Mouse (Mus musculus) CH12.LX (cell line): Measurements from ENCODE around the gene Podxl2. TPM values are rescaled to one million over a fixed set of nuclear protein-coding genes. Genes with fewer than 3 reads are reported as not detected.

ENCODE experiments used
- DNase-seq: peaks from one replicate; pipeline ENCODE4 v3.0.0-alpha.2; 2013; ENCODE audit errors: extremely low read depth
- H3K27ac ChIP-seq: 2 replicates; pipeline ENCODE4 v1.5.1; 2012; ENCODE audit warnings: low read depth, mild to moderate bottlenecking, control low read depth, moderate library complexity; ENCODE audit not compliant: insufficient read depth
- H3K27me3 ChIP-seq: replicated peaks from 2 replicates; pipeline ENCODE3; 2012; ENCODE audit warnings: inconsistent platforms
- H3K36me3 ChIP-seq, 2 experiments: replicated peaks in 1 of 2; 2 replicates each; pipeline versions ENCODE3 to v1.6.1; 2012; ENCODE audit warnings: inconsistent platforms in 1 of 2, low read length in 1 of 2, mild to moderate bottlenecking in 1 of 2, mixed read lengths in 1 of 2, moderate library complexity in 1 of 2; ENCODE audit not compliant: control insufficient read depth in 1 of 2, insufficient read depth in 1 of 2
- H3K4me1 ChIP-seq, 2 experiments: 2 replicates each; pipeline ENCODE4 v1.6.1; 2012; ENCODE audit warnings: inconsistent platforms in 1 of 2, moderate library complexity in 1 of 2; ENCODE audit not compliant: insufficient read depth in 2 of 2, control insufficient read depth in 1 of 2
- H3K4me2 ChIP-seq: 2 replicates; pipeline ENCODE4 v1.6.1; 2012; ENCODE audit warnings: low read depth, mild to moderate bottlenecking, control low read depth; ENCODE audit not compliant: poor library complexity, insufficient read depth, severe bottlenecking
- H3K4me3 ChIP-seq, 3 experiments: fragments of 150-350 bp in 1 of 3; sonication (generic) in 1 of 3; replicated peaks in 1 of 3; 2 replicates each; pipeline versions ENCODE3 to v1.5.1; 2011 to 2012; ENCODE audit warnings: low read depth in 2 of 3, low read length in 2 of 3, mild to moderate bottlenecking in 2 of 3, moderate library complexity in 2 of 3, control low read depth in 1 of 3, improper control_type of control experiment in 1 of 3, inconsistent platforms in 1 of 3, mixed read lengths in 1 of 3; ENCODE audit not compliant: poor library complexity in 1 of 3
- H3K79me2 ChIP-seq: replicated peaks from 2 replicates; pipeline ENCODE4 v1.6.1; 2012; ENCODE audit warnings: mild to moderate bottlenecking, moderate library complexity; ENCODE audit not compliant: control insufficient read depth, poor library complexity, insufficient read depth, severe bottlenecking; ENCODE audit errors: extremely low read depth
- H3K9ac ChIP-seq: 2 replicates; pipeline ENCODE4 v1.6.1; 2012; ENCODE audit warnings: low read depth, mild to moderate bottlenecking, control low read depth, moderate library complexity; ENCODE audit not compliant: insufficient read depth
- H3K9me3 ChIP-seq: replicated peaks from 2 replicates; pipeline ENCODE3; 2012; ENCODE audit warnings: low read length, inconsistent platforms, mixed read lengths
- BHLHE40 ChIP-seq: IDR thresholded peaks from 2 replicates; pipeline ENCODE4 v1.6.1; 2011; ENCODE audit warnings: mild to moderate bottlenecking, low read depth, low read length, improper control_type of control experiment
- CHD2 ChIP-seq: IDR thresholded peaks from 2 replicates; pipeline ENCODE4 v1.6.1; 2011; ENCODE audit warnings: low read length, improper control_type of control experiment
- GABPA ChIP-seq: IDR thresholded peaks from 2 replicates; pipeline ENCODE4 v1.6.1; 2012; ENCODE audit warnings: low read depth, low read length, improper control_type of control experiment, inconsistent platforms; ENCODE audit not compliant: insufficient replicate concordance
- JUN ChIP-seq: IDR thresholded peaks from 2 replicates; pipeline ENCODE4 v1.6.1; 2011; ENCODE audit warnings: low read depth, mild to moderate bottlenecking, low read length, improper control_type of control experiment, moderate library complexity; ENCODE audit not compliant: insufficient read depth
- KAT2A ChIP-seq: IDR thresholded peaks from 2 replicates; pipeline ENCODE4 v1.6.1; 2012; ENCODE audit warnings: low read length, improper control_type of control experiment, inconsistent platforms; ENCODE audit not compliant: insufficient replicate concordance
- MAFK ChIP-seq: IDR thresholded peaks from 2 replicates; pipeline ENCODE4 v1.6.1; 2011; ENCODE audit warnings: low read length, improper control_type of control experiment; ENCODE audit not compliant: insufficient replicate concordance
- NELFE ChIP-seq: IDR thresholded peaks from 2 replicates; pipeline ENCODE4 v1.6.1; 2011; ENCODE audit warnings: low read depth, low read length, improper control_type of control experiment
- PAX5 ChIP-seq: IDR thresholded peaks from 2 replicates; pipeline ENCODE4 v1.6.1; 2012; ENCODE audit warnings: low read length, inconsistent platforms, mixed read lengths
- POLR2AphosphoS2 ChIP-seq: IDR thresholded peaks from 2 replicates; pipeline ENCODE4 v1.6.1; 2011; ENCODE audit warnings: low read depth, low read length, improper control_type of control experiment
- RCOR1 ChIP-seq: conservative IDR thresholded peaks from 2 replicates; pipeline ENCODE4 v1.6.1; 2012; ENCODE audit warnings: low read depth, mild to moderate bottlenecking, inconsistent platforms, low read length, improper control_type of control experiment
- SIN3A ChIP-seq: IDR thresholded peaks from 2 replicates; pipeline ENCODE4 v1.6.1; 2012; ENCODE audit warnings: low read length, improper control_type of control experiment, inconsistent platforms
- SMC3 ChIP-seq: IDR thresholded peaks from 2 replicates; pipeline ENCODE4 v1.6.1; 2011; ENCODE audit warnings: low read depth, low read length, improper control_type of control experiment
- TCF12 ChIP-seq: IDR thresholded peaks from 2 replicates; pipeline ENCODE4 v1.6.1; 2014; ENCODE audit warnings: low read depth, mild to moderate bottlenecking, inconsistent platforms, low read length, improper control_type of control experiment
- ZC3H11A ChIP-seq: IDR thresholded peaks from 2 replicates; pipeline ENCODE4 v1.6.1; 2012; ENCODE audit warnings: low read depth, mild to moderate bottlenecking, inconsistent platforms, low read length, improper control_type of control experiment
- ZKSCAN1 ChIP-seq: IDR thresholded peaks from 2 replicates; pipeline ENCODE4 v1.6.1; 2012; ENCODE audit warnings: low read depth, inconsistent platforms, low read length, improper control_type of control experiment, borderline replicate concordance
- ZMIZ1 ChIP-seq: IDR thresholded peaks from 2 replicates; pipeline ENCODE4 v1.6.1; 2012; ENCODE audit warnings: low read depth, mild to moderate bottlenecking, inconsistent platforms, low read length, improper control_type of control experiment
- ZNF384 ChIP-seq: IDR thresholded peaks from 2 replicates; pipeline ENCODE4 v1.6.1; 2012; ENCODE audit warnings: low read depth, low read length, improper control_type of control experiment, inconsistent platforms
- dilution Hi-C: fragments of 300-500 bp; cut with MboI; formaldehyde crosslinking; loops from 2 replicates; pipeline ENCODE4 v1.14.3; 2020; ENCODE audit warnings: low sequenced_read_pairs; ENCODE audit not compliant: extremely low pct_unique_long_range_greater_than_20kb, extremely low pct_ligation_motif_present
- in situ Hi-C: fragments of 300-500 bp; cut with MboI; formaldehyde crosslinking; loops from 3 replicates; pipeline ENCODE4 v1.14.3; 2019; ENCODE audit warnings: low sequenced_read_pairs, low pct_ligation_motif_present, low pct_unique_long_range_greater_than_20kb, mixed read lengths
- polyA plus RNA-seq: library from polyadenylated mRNA; unstranded; fragments of >175 nt; gene quantifications from 2 replicates; pipeline ENCODE4 v1.2.1, GENCODE M21; 2012; ENCODE audit warnings: low read depth; ENCODE audit not compliant: insufficient read length
- total RNA-seq, 2 experiments: library from RNA; depleted of rRNA; stranded (reverse); fragments of 300-350 nt in 1 of 2; fragments of >200 nt in 1 of 2; gene quantifications; 2 replicates each; pipeline ENCODE4 v1.2.3; 2012 to 2014

Gene Podxl2
- total and polyA plus RNA-seq, 3 experiments = 0.79 to 0.93 (median 0.81) TPM

GRCm38 (mm10) chr6:88913440-88913839, 38.6 kb upstream of the Podxl2 start:
- dilution Hi-C loops = no loop called here
- Histone ChIP-seq H3K4me3 (no peak overlapping the region), H3K27me3 (no peaks in the 10 kb centered on the region), H3K4me1 (no peaks in the 10 kb centered on the region), H3K4me2 (no peak overlapping the region), H3K9ac (no peak overlapping the region), H3K36me3 (peaks cover 26 to 47% of the 10 kb centered on the region in 2 experiments), H3K27ac (no peak overlapping the region), H3K9me3 (no peaks in the 10 kb centered on the region), H3K79me2 (no peaks in the 10 kb centered on the region)
- in situ Hi-C loops = no loop called here
- no peak for DNase-seq
- TF ChIP-seq KAT2A (no peak), ZKSCAN1 (no peak), GABPA (no peak), POLR2AphosphoS2 (no peak), SIN3A (no peak), ZNF384 (no peak), TCF12 (no peak), PAX5 (no peak), JUN (no peak), CHD2 (no peak)

GRCm38 (mm10) chr6:88913022-88913421, 38.2 kb upstream of the Podxl2 start:
- in situ Hi-C loops (no loop called here), dilution Hi-C loops (no loop called here)
- H3K79me2 ChIP-seq = no peaks in the 10 kb centered on the region
- no peaks in the 10 kb centered on the region for H3K4me1 ChIP-seq
- no peak overlapping the region for H3K4me2 ChIP-seq
- no peaks in the 10 kb centered on the region for H3K27me3 ChIP-seq
- H3K4me3 ChIP-seq = no peak overlapping the region
- no peak overlapping the region for H3K27ac ChIP-seq
- no peak for TF ChIP-seq KAT2A
- TF ChIP-seq CHD2 = no peak
- no peak for TF ChIP-seq MAFK
- no peak for TF ChIP-seq RCOR1
- DNase-seq = no peak
- H3K9ac ChIP-seq = no peak overlapping the region
- H3K9me3 ChIP-seq = no peaks in the 10 kb centered on the region
- H3K36me3 ChIP-seq = peaks cover 29 to 51% of the 10 kb centered on the region in 2 experiments

- dilution Hi-C loops = no loop called here
- H3K36me3 ChIP-seq = peaks cover 33 to 78% of the 10 kb centered on the region in 2 experiments
- H3K9ac ChIP-seq = no peak overlapping the region
- in situ Hi-C loops = no loop called here
- no peak for DNase-seq
- no peaks in the 10 kb centered on the region for H3K9me3 ChIP-seq
- H3K4me3 ChIP-seq = no peak overlapping the region
- TF ChIP-seq ZKSCAN1 (no peak), BHLHE40 (no peak), ZC3H11A (no peak), SMC3 (no peak), GABPA (no peak), PAX5 (no peak), NELFE (no peak), ZMIZ1 (no peak)
- no peaks in the 10 kb centered on the region for H3K79me2 ChIP-seq
- H3K27me3 ChIP-seq = no peaks in the 10 kb centered on the region
- H3K4me1 ChIP-seq = peaks cover 0 to 16% of the 10 kb centered on the region in 2 experiments; a peak in 3 of 4 replicates
- no peak overlapping the region for H3K27ac ChIP-seq
- H3K4me2 ChIP-seq = no peak overlapping the region
Measured at GRCm38 (mm10) chr6:88909151-88909550, 34.3 kb upstream of the Podxl2 start.
